Comparison of ENCODE assay signal across 9 mouse cellular contexts in genomic region chrX:71131464-71131863, GRCm38 (mm10).
DNase-seq lines count a peak whose midpoint lies in the region; ATAC-seq and TF ChIP-seq lines count a peak whose summit lies in the region.
"Had no signal": no experiment of that assay in that cellular context is flagged by ENCODE, and none has a peak within 500 bp of the region (broad histone marks: within the 10 kb centered on the region; RNA-seq: fewer than 3 reads in every experiment).

No protein-coding gene starts in this region.

- H3K27me3 ChIP-seq in hindbrain, postnatal 0 days (ENCODE audit: insufficient read depth, low read length): no peaks in the 10 kb centered on the region
- no peaks in the 10 kb centered on the region for H3K27me3 ChIP-seq in hindbrain, embryonic 12.5 days
- H3K27me3 ChIP-seq: midbrain, embryonic 12.5 days had no signal

- H3K9me3 ChIP-seq in hindbrain, postnatal 0 days (ENCODE audit: low read length): no peaks in the 10 kb centered on the region
- no peaks in the 10 kb centered on the region for H3K9me3 ChIP-seq in hindbrain, embryonic 12.5 days (replicated peaks)
- H3K9me3 ChIP-seq: midbrain, embryonic 12.5 days had no signal

- H3K4me1 ChIP-seq in hindbrain, postnatal 0 days (ENCODE audit: insufficient read depth, low read length): no peaks in the 10 kb centered on the region
- no peaks in the 10 kb centered on the region for H3K4me1 ChIP-seq in hindbrain, embryonic 12.5 days
- H3K4me1 ChIP-seq: midbrain, embryonic 12.5 days had no signal

- no peaks in the 10 kb centered on the region for H3K36me3 ChIP-seq in hindbrain, postnatal 0 days (ENCODE audit: insufficient read depth, low read length)
- H3K36me3 ChIP-seq in hindbrain, embryonic 12.5 days: no peaks in the 10 kb centered on the region
- H3K36me3 ChIP-seq: midbrain, embryonic 12.5 days had no signal

- TF ChIP-seq CTCF in hindbrain, postnatal 0 days (IDR thresholded peaks at IDR 0.05; ENCODE audit: low read depth): peak; percentile 30; the same call in 1 of the 2 replicates

- intact Hi-C loops in gastrocnemius, postnatal 14 days (cut with DNase I; ENCODE audit: low total_unique reads): no loop called here

- H3K4me3 ChIP-seq in hindbrain, postnatal 0 days (ENCODE audit: low read length): no peak overlapping the region
- no peak overlapping the region for H3K4me3 ChIP-seq in hindbrain, embryonic 12.5 days
- H3K4me3 ChIP-seq: midbrain, embryonic 12.5 days had no signal

- H3K9ac ChIP-seq in hindbrain, postnatal 0 days (replicated peaks; ENCODE audit: low read length): no peak overlapping the region
- no peak overlapping the region for H3K9ac ChIP-seq in hindbrain, embryonic 12.5 days
- H3K9ac ChIP-seq: midbrain, embryonic 12.5 days had no signal

- ATAC-seq in hindbrain, postnatal 0 days: no peak
- no peak for ATAC-seq in hindbrain, embryonic 12.5 days (ENCODE audit: low FRiP score)
- ATAC-seq in inflammation-experienced regulatory T-cells, adult 6 months: no peak

- no peak overlapping the region for H3K27ac ChIP-seq in hindbrain, postnatal 0 days
- H3K27ac ChIP-seq in hindbrain, embryonic 12.5 days: no peak overlapping the region
- H3K27ac ChIP-seq: midbrain, embryonic 12.5 days had no signal

- no peak for DNase-seq in hindbrain, postnatal 0 days (ENCODE audit: low spot score)
- DNase-seq in 416B (ENCODE audit: low read depth) (peak; percentile 16), ES-CJ7 (ENCODE audit: low read depth, low spot score) (peak; percentile 65)
- peak; percentile 28 for DNase-seq in gastrocnemius, postnatal 14 days
- DNase-seq in right cerebral cortex, adult 2 months (ENCODE audit: low spot score in 2 of 2): no peak
- no peak for DNase-seq in urinary bladder, postnatal 4 days (ENCODE audit: low spot score in 2 of 2)

- no peak overlapping the region for H3K4me2 ChIP-seq in hindbrain, postnatal 0 days (ENCODE audit: low read depth, low read length)
- no peak overlapping the region for H3K4me2 ChIP-seq in hindbrain, embryonic 12.5 days (replicated peaks)
- H3K4me2 ChIP-seq: midbrain, embryonic 12.5 days had no signal

Comparison
In these comparisons a context has a peak if more than half of its experiments do, and no peak if none do; other contexts are left out.
1. DNase-seq: peak in 416B (single experiment), ES-CJ7 (single experiment) and gastrocnemius, postnatal 14 days (single experiment); none in hindbrain, postnatal 0 days (single experiment), right cerebral cortex, adult 2 months (0 of 2) and urinary bladder, postnatal 4 days (0 of 2).